Mouse (Mus musculus) hindbrain, embryonic 14.5 days (tissue): ENCODE measurements at regions not wholly inside any gene's neighbourhood (a gene's known extent, or its start where the extent isn't known, plus 50 kb on each side); places are given as distances from the start of the nearest gene placed in this dataset.

Experiments used
- ATAC-seq: fragments of 200-750 bp; cut with Nextera tagmentation; 2 replicates; pipeline ENCODE4 v1.8.0; 2017; ENCODE audit warnings: moderate number of reproducible peaks, mild to moderate bottlenecking, moderate TSS enrichment, moderate library complexity; ENCODE audit not compliant: low FRiP score
- DNase-seq: peaks from one replicate; pipeline ENCODE4 v3.0.0-alpha.2; 2015; ENCODE audit warnings: low spot score
- H3K27ac ChIP-seq: fragments of 300-500 bp; sonication (generic); 2 replicates; pipeline ENCODE4 v1.5.1; 2014; ENCODE audit warnings: mild to moderate bottlenecking, moderate library complexity
- H3K27me3 ChIP-seq: fragments of 300-500 bp; sonication (generic); 2 replicates; pipeline ENCODE4 v1.6.1; 2014; ENCODE audit warnings: mild to moderate bottlenecking, low read length, mixed read lengths; ENCODE audit not compliant: control insufficient read depth, insufficient read depth
- H3K36me3 ChIP-seq: fragments of 300-500 bp; sonication (generic); replicated peaks from 2 replicates; pipeline ENCODE4 v1.6.1; 2014; ENCODE audit not compliant: control insufficient read depth, insufficient read depth
- H3K4me1 ChIP-seq: fragments of 300-500 bp; sonication (generic); replicated peaks from 2 replicates; pipeline ENCODE4 v1.6.1; 2014; ENCODE audit warnings: antibody characterized with exemption, low read length, mixed read lengths; ENCODE audit not compliant: control insufficient read depth, insufficient read depth
- H3K4me2 ChIP-seq: fragments of 300-500 bp; sonication (generic); replicated peaks from 2 replicates; pipeline ENCODE4 v1.6.1; 2014; ENCODE audit warnings: mild to moderate bottlenecking, moderate library complexity
- H3K4me3 ChIP-seq: fragments of 300-500 bp; sonication (generic); replicated peaks from 2 replicates; pipeline ENCODE4 v1.5.1; 2014; ENCODE audit warnings: mild to moderate bottlenecking, low read length
- H3K9ac ChIP-seq: fragments of 300-500 bp; sonication (generic); 2 replicates; pipeline ENCODE4 v1.6.1; 2014
- H3K9me3 ChIP-seq: fragments of 300-500 bp; sonication (generic); 2 replicates; pipeline ENCODE4 v1.6.1; 2016; ENCODE audit warnings: low read length; ENCODE audit not compliant: control insufficient read depth
- WGBS: fragments of 180-500 bp; shearing (Covaris S2); extraction: QIAGEN DNeasy Blood & Tissue Kit; methylation state at CpG from one replicate; pipeline ENCODE4 v1.1.7; 2014; 5-methylcytosine and 5-hydroxymethylcytosine counted together

DNA sequence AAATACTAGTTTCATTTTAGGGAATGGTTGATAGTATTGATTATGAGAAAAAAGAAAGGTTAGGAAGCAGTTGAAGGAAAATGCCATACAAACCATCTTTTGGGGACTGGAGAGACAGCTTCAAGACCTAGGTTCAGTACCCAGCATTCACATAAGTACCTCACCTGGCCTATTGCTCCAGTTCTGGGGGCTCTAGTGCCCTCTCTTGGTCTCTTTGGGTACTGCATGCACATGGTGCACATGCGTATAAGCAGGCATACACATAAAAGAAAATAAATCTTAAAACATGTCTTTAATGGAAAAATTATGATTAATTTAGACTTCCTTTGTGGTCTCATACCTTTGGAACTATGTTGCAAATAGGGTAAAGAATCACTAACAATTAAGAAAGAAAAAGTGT lies 155.3 kb upstream of the Gm6793 start:
- Histone ChIP-seq H3K9me3 (peaks cover 14% of the 10 kb centered on the region), H3K4me3 (no peak overlapping the region), H3K36me3 (no peaks in the 10 kb centered on the region), H3K4me1 (no peaks in the 10 kb centered on the region), H3K4me2 (no peak overlapping the region), H3K27me3 (no peaks in the 10 kb centered on the region), H3K27ac (no peak overlapping the region), H3K9ac (no peak overlapping the region)
- ATAC-seq = no peak
- no peak for DNase-seq
- 100% methylated on average over 1 of the region's 1 CpGs for WGBS

DNA sequence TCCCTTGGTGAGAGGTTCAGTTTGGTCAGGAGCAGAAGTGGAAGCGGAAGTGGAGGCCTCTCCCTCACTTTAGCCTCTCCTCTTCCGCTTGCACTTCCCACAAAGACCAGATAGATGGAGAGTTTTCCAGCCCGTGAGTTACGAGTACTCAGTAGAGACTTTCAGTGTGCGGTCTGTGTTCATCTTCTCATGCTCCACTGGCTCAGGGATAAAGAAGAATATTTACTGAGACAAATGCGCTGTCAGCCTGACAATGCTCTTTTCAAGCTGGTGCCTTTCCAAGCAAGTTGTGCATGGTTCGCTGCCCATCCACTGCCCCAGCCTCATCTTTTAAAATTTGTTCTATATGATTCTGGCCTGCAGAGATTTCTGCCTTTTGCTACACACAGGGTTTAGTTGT lies 141.8 kb upstream of the Gm6793 start:
- no peak overlapping the region for H3K9ac ChIP-seq
- H3K4me3 ChIP-seq = no peak overlapping the region
- no peak for DNase-seq
- H3K27ac ChIP-seq = no peak overlapping the region
- no peaks in the 10 kb centered on the region for H3K36me3 ChIP-seq
- no peak overlapping the region for H3K4me2 ChIP-seq
- no peaks in the 10 kb centered on the region for H3K27me3 ChIP-seq
- WGBS = 21% methylated on average over 7 of the region's 7 CpGs
- no peaks in the 10 kb centered on the region for H3K4me1 ChIP-seq
- ATAC-seq = no peak
- no peaks in the 10 kb centered on the region for H3K9me3 ChIP-seq

DNA sequence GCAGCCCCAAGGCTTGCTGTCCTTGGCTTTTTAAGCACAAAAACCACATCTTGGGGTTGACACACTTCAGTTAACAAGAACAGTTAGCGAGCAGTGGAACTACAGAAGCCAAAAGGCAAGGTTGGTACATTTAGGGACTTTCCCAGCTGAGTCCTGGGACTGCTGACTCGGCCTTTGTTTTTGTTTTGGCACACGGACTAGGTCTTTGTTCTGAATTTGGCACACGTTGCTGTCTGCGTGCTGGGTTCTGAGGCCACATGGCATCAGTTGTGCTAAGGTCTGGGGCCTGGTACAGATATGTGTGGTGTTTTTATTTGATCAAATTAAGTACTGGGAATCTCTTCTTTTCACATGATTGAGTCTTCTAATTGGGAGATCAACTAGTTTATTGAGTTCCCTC lies 124.1 kb upstream of the Gm6793 start:
- H3K27ac ChIP-seq = peak overlapping the region; percentile 72

DNA sequence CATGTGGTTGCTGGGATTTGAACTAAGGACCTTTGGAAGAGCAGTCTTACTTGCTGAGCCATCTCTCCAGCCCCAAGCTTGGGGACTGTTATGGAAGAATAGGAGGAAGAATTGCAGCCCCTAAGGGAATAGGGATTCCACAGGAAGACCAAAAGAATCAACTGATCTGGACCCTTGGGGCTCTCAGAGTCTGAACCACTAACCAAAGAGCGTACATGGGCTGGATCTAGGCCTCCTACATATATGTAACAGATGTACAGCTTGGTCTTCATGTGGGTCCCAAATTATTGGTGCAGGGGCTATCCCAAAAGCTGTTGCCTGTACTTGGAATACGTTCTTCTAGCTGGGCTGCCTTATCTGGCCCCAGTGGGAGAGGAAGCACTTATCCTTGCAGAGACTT lies 115.4 kb upstream of the Gm6793 start:
- Histone ChIP-seq H3K27ac (no peak overlapping the region), H3K4me3 (no peak overlapping the region), H3K9me3 (no peaks in the 10 kb centered on the region), H3K9ac (no peak overlapping the region), H3K4me2 (no peak overlapping the region), H3K27me3 (no peaks in the 10 kb centered on the region), H3K4me1 (no peaks in the 10 kb centered on the region), H3K36me3 (no peaks in the 10 kb centered on the region)
- DNase-seq = no peak
- no peak for ATAC-seq
- 84% methylated on average over 2 of the region's 2 CpGs for whole genome bisulfite sequencing

More for the DNA sequence above, 124.1 kb upstream of the Gm6793 start:
- Histone ChIP-seq H3K4me1 (no peaks in the 10 kb centered on the region), H3K9me3 (no peaks in the 10 kb centered on the region), H3K4me3 (no peak overlapping the region), H3K36me3 (no peaks in the 10 kb centered on the region), H3K27me3 (no peaks in the 10 kb centered on the region), H3K9ac (no peak overlapping the region), H3K4me2 (no peak overlapping the region)
- peak; percentile 44 for DNase-seq
- peak; percentile 85; the same call in 1 of the 2 replicates for ATAC-seq
- 34% methylated on average over 5 of the region's 5 CpGs for WGBS

DNA sequence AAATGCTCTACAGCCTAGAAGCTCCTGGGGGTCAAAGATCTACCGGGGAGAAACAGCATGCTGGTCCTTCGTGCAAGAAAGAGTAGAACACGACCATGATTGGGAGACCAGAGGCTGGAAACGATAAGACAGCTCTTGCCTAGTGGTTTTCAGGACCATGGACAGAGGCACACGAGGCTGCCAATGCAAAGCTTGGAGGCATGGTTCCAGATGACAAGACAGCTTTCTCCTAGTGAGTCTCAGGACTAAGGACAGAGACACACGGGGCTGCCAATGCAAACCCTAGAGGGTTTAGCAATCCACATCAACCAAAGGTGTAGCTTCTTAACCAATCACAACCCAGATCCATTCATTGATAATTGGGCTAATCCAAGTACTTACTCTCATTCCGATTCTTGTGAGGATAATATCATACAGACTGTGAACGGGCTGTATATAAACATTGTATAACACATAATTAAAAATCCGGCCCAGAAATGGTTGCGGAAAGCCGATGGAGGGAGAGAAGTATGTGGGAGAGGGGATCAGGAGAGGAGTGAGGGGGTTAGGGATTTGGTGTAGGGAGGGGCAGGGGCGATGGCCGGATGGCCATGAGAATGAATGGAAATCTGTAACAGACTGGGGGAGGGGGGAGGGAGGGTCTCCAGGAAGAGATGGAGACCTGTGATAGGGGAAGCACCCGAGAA lies 114.1 kb upstream of the Gm6793 start:
- 54% methylated on average over 14 of the region's 14 CpGs for WGBS

DNA sequence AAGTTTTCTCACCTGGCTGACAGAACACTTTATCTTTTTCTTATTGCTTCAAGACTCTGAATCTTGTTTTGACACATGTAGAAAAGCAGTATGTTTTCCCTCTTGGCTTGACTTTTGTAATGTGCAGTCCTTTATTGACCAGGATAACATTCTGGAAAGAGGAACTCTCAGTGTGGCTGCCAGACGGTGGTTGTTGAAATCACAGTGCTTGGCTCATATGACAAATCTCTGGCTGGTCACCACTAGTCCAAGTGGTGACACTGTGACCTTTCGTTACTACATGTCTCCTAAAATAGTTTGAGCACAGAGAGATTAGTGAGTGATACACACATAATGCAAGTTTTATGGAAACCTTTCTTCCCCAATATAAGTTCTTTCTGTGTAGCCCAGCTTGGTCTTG lies 97.1 kb upstream of the Gm6793 start:
- WGBS = 74% methylated on average over 2 of the region's 2 CpGs
- Histone ChIP-seq H3K4me2 (no peak overlapping the region), H3K9ac (no peak overlapping the region), H3K4me1 (no peaks in the 10 kb centered on the region), H3K27ac (no peak overlapping the region), H3K27me3 (no peaks in the 10 kb centered on the region), H3K4me3 (no peak overlapping the region), H3K36me3 (no peaks in the 10 kb centered on the region), H3K9me3 (no peaks in the 10 kb centered on the region)
- DNase-seq (no peak), ATAC-seq (no peak)

More for the DNA sequence above, 114.1 kb upstream of the Gm6793 start:
- Histone ChIP-seq H3K27me3 (no peaks in the 10 kb centered on the region), H3K9me3 (no peaks in the 10 kb centered on the region), H3K27ac (no peak overlapping the region), H3K36me3 (no peaks in the 10 kb centered on the region), H3K4me3 (no peak overlapping the region), H3K4me1 (no peaks in the 10 kb centered on the region), H3K4me2 (no peak overlapping the region), H3K9ac (no peak overlapping the region)
- peak; percentile 78 for DNase-seq
- no peak for ATAC-seq

DNA sequence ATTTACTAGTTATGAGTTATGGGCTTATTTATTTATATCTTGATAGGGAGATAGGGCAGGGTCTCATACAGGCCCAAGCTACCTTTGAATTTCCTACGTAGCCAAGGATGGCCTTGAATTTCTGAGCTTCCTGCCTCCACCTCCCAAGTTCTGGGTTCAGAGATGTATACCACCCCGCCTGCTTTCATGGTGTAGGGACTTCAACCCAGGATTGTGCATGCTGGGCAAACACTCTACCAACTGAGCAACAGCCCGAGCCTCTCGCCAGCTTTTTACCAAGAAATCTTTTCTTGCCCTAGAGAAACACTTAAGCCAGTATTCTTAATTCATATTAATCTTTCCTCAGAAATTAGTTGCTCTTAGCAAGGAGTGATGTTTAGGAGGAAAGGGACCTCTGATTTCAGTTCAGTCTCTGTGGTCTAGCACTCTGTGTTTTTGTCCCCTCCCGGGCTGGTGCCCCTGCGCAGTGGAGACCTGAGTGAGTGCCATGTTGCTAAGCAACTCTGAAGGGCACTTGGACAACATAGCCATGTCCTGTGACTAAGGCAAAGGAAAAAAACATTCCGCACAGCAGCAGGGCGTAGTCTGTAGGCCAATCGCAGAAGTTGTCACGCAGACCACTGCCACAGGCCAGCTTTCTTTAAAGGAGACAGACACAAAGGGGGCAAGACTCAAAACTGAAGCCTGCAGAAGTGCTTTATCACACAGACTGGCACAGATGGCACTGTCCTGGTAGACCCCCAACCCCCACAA lies 83.2 kb upstream of the Gm6793 start:
- Histone ChIP-seq H3K27ac (peak overlapping the region; percentile 70), H3K9me3 (no peaks in the 10 kb centered on the region), H3K4me1 (peaks cover 10% of the 10 kb centered on the region; the same call in 1 of the 2 replicates), H3K4me3 (no peak overlapping the region), H3K9ac (no peak overlapping the region), H3K4me2 (no peak overlapping the region), H3K36me3 (no peaks in the 10 kb centered on the region), H3K27me3 (no peaks in the 10 kb centered on the region)
- ATAC-seq (peak; percentile 95), DNase-seq (peak; percentile 66)
- 44% methylated on average over 10 of the region's 10 CpGs for WGBS

DNA sequence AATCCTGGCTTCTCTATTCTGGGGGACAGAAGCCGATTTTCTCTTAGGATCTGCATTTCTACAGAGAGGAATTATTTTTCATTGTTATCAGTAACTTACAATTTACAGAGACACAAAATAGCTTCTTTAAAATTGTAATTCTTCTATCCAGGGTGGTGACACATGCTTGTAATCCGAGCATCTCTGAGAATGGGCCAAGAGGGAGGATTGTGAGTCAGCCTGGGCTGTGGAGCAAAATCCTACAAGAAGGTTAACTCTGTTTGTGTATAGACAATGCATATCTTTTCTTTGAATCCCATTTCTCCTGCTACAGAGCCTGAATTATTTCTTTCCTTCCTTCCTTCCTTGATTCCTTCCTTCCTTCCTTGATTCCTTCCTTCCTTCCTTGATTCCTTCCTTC lies 80.0 kb upstream of the Gm6793 start:
- no peak overlapping the region for H3K27ac ChIP-seq
- H3K36me3 ChIP-seq = no peaks in the 10 kb centered on the region
- no peak overlapping the region for H3K4me3 ChIP-seq
- H3K9me3 ChIP-seq = no peaks in the 10 kb centered on the region
- no peak overlapping the region for H3K4me2 ChIP-seq
- H3K9ac ChIP-seq = no peak overlapping the region
- 86% methylated on average over 2 of the region's 2 CpGs for WGBS
- peaks cover 10% of the 10 kb centered on the region; the same call in 1 of the 2 replicates for H3K4me1 ChIP-seq
- DNase-seq (no peak), ATAC-seq (no peak)
- H3K27me3 ChIP-seq = no peaks in the 10 kb centered on the region

DNA sequence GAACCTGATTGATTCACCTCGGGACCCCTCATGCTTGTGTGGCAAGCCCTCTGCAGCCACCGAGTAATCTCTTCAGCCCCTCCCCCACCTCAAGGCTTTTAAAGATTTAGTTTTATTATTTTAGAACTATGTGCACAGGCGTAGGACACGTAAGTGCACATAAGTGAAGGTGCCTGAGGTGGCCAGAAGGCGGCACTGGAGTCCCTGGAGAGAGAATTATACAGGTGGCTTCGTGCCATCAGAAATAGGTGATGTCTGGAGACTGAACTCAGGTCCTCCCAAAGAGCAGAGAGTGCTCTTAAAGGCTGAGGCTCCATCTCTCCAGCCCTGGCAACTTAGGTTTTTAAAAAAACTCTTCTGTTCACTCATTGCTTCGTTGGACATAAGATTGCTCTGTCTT lies 78.7 kb upstream of the Gm6793 start:
- H3K27ac ChIP-seq = no peak overlapping the region
- WGBS = 55% methylated on average over 7 of the region's 7 CpGs
- DNase-seq = no peak
- no peak overlapping the region for H3K9ac ChIP-seq
- ATAC-seq = no peak
- H3K4me2 ChIP-seq = no peak overlapping the region
- no peaks in the 10 kb centered on the region for H3K9me3 ChIP-seq
- no peaks in the 10 kb centered on the region for H3K36me3 ChIP-seq
- H3K4me1 ChIP-seq = peaks cover 7% of the 10 kb centered on the region; the same call in 1 of the 2 replicates
- no peak overlapping the region for H3K4me3 ChIP-seq
- no peaks in the 10 kb centered on the region for H3K27me3 ChIP-seq
